Mouse (Mus musculus): Measurements from ENCODE around the gene Gpr165. TPM values are rescaled to one million over a fixed set of nuclear protein-coding genes. Genes with fewer than 3 reads are reported as not detected.

Gene Gpr165
- 1.9 and 3.3 TPM in 2 replicates for polyA plus RNA-seq (2014; fragmentation: Nextera tagmentation; extraction: Ambion mirVana)

- Histone ChIP-seq H3K27ac (ENCODE audit: low read depth, low read length) (no peak within 1 kb of the TSS), H3K4me2 (ENCODE audit: low read depth, low read length, severe bottlenecking) (peak within 1 kb of the TSS; percentile 40), H3K9ac (ENCODE audit: low read length) (peak within 1 kb of the TSS; percentile 55), H3K9me3 (ENCODE audit: control insufficient read depth, low read length) (no peaks in the 10 kb centered on the region), H3K4me1 (replicated peaks; ENCODE audit: control insufficient read depth, insufficient read depth, low read length) (no peaks in the 10 kb centered on the region), H3K27me3 (ENCODE audit: control insufficient read depth, insufficient read depth, low read length) (no peaks in the 10 kb centered on the region), H3K36me3 (ENCODE audit: control insufficient read depth, insufficient read depth, low read length) (no peaks in the 10 kb centered on the region), H3K4me3 (ENCODE audit: low read depth, low read length) (peak within 1 kb of the TSS; percentile 19)
- ATAC-seq (replicated peaks; ENCODE audit: low FRiP score) (peak; percentile 99), DNase-seq (ENCODE audit: low spot score) (peak; percentile 77)
- 19% methylated on average over 16 of the region's 16 CpGs for WGBS
These were observed at the start of gene Gpr165 for GRCm38 (mm10) chrX:96712907-96713774. TSS of gene Gpr165 (plus strand) at chrX:96713441.

- no peak overlapping the region for H3K27ac ChIP-seq (ENCODE audit: low read depth, low read length)
- no peaks in the 10 kb centered on the region for H3K9me3 ChIP-seq (ENCODE audit: control insufficient read depth, low read length)
- WGBS = 68% methylated on average over 1 of the region's 1 CpGs
- H3K27me3 ChIP-seq (ENCODE audit: control insufficient read depth, insufficient read depth, low read length) = no peaks in the 10 kb centered on the region
- H3K9ac ChIP-seq (ENCODE audit: low read length) = no peak overlapping the region
- no peak overlapping the region for H3K4me2 ChIP-seq (ENCODE audit: low read depth, low read length, severe bottlenecking)
- no peaks in the 10 kb centered on the region for H3K36me3 ChIP-seq (ENCODE audit: control insufficient read depth, insufficient read depth, low read length)
- ATAC-seq (replicated peaks; ENCODE audit: low FRiP score) = no peak
- H3K4me3 ChIP-seq (ENCODE audit: low read depth, low read length) = no peak overlapping the region
- DNase-seq (ENCODE audit: low spot score) = no peak
- no peaks in the 10 kb centered on the region for H3K4me1 ChIP-seq (replicated peaks; ENCODE audit: control insufficient read depth, insufficient read depth, low read length)
These were observed 38.4 kb upstream of the Gpr165 start for GRCm38 (mm10) chrX:96674871-96675270.

Data from forebrain, embryonic 11.5 days (tissue).